Mouse (Mus musculus): ENCODE data around the gene Ppp1r14d.

Ppp1r14d gene

DNA sequence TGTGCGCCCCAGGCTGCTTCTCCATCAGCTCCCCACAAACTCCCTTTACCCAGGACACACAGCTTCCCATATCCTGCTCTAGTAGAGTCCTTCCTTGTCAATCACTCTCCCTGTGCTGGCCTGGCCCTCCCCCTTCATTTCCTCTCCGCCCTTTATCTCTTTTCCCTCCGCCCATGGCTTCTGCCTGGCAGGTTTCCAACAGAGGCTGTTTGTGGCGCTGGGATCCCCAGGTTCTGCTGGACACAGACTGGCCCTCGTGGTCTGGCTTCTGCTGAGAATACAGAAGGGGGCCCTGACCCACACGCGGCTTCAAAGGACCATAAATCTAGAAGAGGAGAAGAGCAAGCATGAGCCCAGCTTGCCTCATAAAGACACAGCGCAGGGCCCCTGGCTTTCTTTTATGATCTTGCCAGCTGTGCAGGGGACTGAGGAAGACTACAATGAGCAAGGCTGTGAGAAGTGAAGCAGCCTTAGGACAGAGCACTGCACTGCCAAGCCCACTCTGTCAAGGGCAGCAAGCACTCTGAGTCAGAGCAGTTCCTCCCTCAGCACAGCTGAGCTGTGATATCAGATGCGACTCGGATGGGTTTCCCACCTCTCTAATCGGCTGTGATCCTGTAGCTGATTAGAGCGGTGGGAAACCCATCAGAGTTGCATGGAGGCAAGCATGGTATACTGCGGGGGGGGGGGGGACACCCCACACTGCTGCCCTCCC is 56.7 kb downstream of the Ppp1r14d start:
- DNase-seq (ENCODE audit: low read depth, low spot score), result peak; percentile 43

DNA sequence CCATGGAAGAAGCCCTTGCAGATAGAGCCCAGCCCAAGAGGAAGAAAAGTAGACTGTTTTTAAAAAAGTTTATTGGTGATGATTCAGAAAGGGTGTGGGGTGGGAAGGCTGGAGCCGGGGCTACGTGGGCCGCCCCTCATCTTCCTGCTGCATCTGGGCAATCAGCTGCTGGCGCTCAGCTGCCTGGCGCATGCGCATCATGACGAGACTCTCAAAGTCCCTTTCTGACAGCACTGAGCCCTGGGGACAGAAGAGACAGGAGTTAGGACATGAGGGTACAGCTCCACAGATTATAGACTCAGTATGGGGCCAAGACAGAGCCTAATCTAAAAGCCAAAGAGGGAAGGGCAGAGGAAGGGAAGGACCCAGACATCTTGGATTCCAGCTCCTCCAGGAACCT is 57.3 kb downstream of the Ppp1r14d start:
- DNase-seq (ENCODE audit: low read depth, low spot score), result no peak

DNA sequence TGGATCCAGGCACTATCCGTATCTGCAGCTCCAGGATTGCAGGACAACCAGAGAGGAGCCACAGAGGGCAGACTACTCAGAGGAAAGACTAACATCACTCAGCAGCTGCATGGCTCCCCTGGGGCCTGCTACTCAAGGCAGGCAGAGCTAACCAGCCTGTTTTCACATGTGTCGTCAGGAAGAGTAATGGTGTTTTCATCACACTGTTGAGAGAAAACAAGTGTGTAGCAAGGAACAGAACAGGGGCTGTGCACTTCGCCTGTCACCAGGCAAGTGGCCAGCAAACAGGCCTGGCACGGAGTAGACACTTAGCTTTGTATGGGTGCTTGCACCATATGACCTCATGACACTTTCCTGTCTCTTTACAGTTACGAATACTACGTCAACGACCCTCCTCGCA is 58.1 kb downstream of the Ppp1r14d start:
- DNase-seq (ENCODE audit: low read depth, low spot score), result no peak

DNA sequence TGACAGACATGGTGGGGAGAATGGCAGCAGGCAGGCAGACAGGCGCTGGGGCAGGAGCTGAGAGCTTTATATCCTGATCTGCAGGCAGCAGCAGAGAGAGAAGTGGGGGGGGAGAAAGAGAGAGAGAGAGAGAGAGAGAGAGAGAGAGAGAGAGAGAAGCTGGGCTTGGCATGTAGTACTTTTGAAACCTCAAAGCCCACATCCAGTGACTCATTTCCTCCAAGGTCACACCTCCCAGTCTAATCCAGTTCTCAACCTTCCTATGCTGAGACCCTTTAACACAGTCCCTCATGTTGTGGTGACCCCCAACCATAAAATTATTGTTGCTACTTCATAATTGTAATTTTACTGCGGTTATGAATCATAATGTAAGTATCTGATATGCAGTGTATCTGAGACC is 59.4 kb downstream of the Ppp1r14d start:
- DNase-seq (ENCODE audit: low read depth, low spot score), result no peak
